Mouse (Mus musculus) left cerebral cortex, postnatal 4 days (tissue): ENCODE measurements around the gene Akap9. TPM values are rescaled to one million over a fixed set of nuclear protein-coding genes. Genes with fewer than 3 reads are reported as not detected.
"Not testable (repeated sequence)": the region's sequence is repeated elsewhere in the genome, so short reads cannot be mapped to it uniquely, and the experiment has no call there.

Source experiments
- DNase-seq: peaks from one replicate; pipeline ENCODE4 v3.0.0-alpha.2; 2022
- intact Hi-C: fragments of 180-260 bp; cut with DNase I; formaldehyde crosslinking; loops from one replicate; pipeline ENCODE4 v1.15.1; 2025
- total RNA-seq, 2 experiments: library from RNA; stranded (reverse); gene quantifications; 2 replicates each; pipeline ENCODE4 v1.2.3; 2021

Akap9 gene
- total RNA-seq, 2 experiments from 2014 or later = 219 to 224 TPM

- intact Hi-C loops = no loop called here
- no peak for DNase-seq
These were observed 40.6 kb downstream of the Akap9 start for GRCm38 (mm10) chr5:3968415-3968814.

- intact Hi-C loops = no loop called here
- no peak for DNase-seq
These were observed 41.3 kb downstream of the Akap9 start for GRCm38 (mm10) chr5:3969114-3969513.

GRCm38 (mm10) chr5:3970936-3971335 lies 43.1 kb downstream of the Akap9 start:
- intact Hi-C loops = no loop called here
- DNase-seq = no peak

GRCm38 (mm10) chr5:3973764-3974163 lies 45.9 kb downstream of the Akap9 start:
- intact Hi-C loops = no loop called here
- DNase-seq = no peak

- no peak for DNase-seq
- intact Hi-C loops = no loop called here
These were observed 47.0 kb downstream of the Akap9 start for GRCm38 (mm10) chr5:3974896-3975295.

GRCm38 (mm10) chr5:3976111-3976510 lies 48.3 kb downstream of the Akap9 start:
- no peak for DNase-seq
- intact Hi-C loops = no loop called here

GRCm38 (mm10) chr5:3977904-3978303 lies 50.0 kb downstream of the Akap9 start:
- intact Hi-C loops = no loop called here
- DNase-seq = no peak

- intact Hi-C loops = no loop called here
- DNase-seq = no peak
These were observed 61.8 kb downstream of the Akap9 start for GRCm38 (mm10) chr5:3989608-3990007.

- DNase-seq = no peak
- intact Hi-C loops = no loop called here
These were observed 62.6 kb downstream of the Akap9 start for GRCm38 (mm10) chr5:3990499-3990898.

- intact Hi-C loops = no loop called here
- no peak for DNase-seq
These were observed 76.9 kb downstream of the Akap9 start for GRCm38 (mm10) chr5:4004531-4005469.

- intact Hi-C loops = no loop called here
- DNase-seq = no peak
These were observed 78.8 kb downstream of the Akap9 start for GRCm38 (mm10) chr5:4006606-4007005.

- DNase-seq = no peak
- intact Hi-C loops = no loop called here
These were observed 80.4 kb downstream of the Akap9 start for GRCm38 (mm10) chr5:4008266-4008665.

- DNase-seq = no peak
- intact Hi-C loops = no loop called here
These were observed 81.7 kb downstream of the Akap9 start for GRCm38 (mm10) chr5:4009540-4009939.

GRCm38 (mm10) chr5:4017646-4018045 lies 89.8 kb downstream of the Akap9 start:
- DNase-seq, intact Hi-C loops: not testable (repeated sequence)

GRCm38 (mm10) chr5:4019377-4019776 lies 91.5 kb downstream of the Akap9 start:
- intact Hi-C loops = no loop called here
- DNase-seq = no peak

GRCm38 (mm10) chr5:4020018-4020417 lies 92.2 kb downstream of the Akap9 start:
- intact Hi-C loops = no loop called here
- DNase-seq = no peak

GRCm38 (mm10) chr5:4023186-4023585 lies 95.3 kb downstream of the Akap9 start:
- intact Hi-C loops = no loop called here
- DNase-seq = no peak

GRCm38 (mm10) chr5:4023742-4024681 lies 96.2 kb downstream of the Akap9 start:
- intact Hi-C loops = no loop called here
- peak; percentile 28 for DNase-seq

GRCm38 (mm10) chr5:4024727-4025126 lies 96.9 kb downstream of the Akap9 start:
- intact Hi-C loops = no loop called here
- no peak for DNase-seq

GRCm38 (mm10) chr5:4026336-4026735 lies 98.5 kb downstream of the Akap9 start:
- intact Hi-C loops, DNase-seq: not testable (repeated sequence)

- DNase-seq = no peak
- intact Hi-C loops = no loop called here
These were observed 100.8 kb downstream of the Akap9 start for GRCm38 (mm10) chr5:4028486-4029173.
